Mouse (Mus musculus) testis, adult 2 months (tissue): ENCODE results near the gene Gm17657. TPM values are rescaled to one million over a fixed set of nuclear protein-coding genes. Genes with fewer than 3 reads are reported as not detected.

Experiments used
- H3K27ac ChIP-seq: fragments of 200-500 bp; 2 replicates; pipeline ENCODE4 v1.5.1; 2012; ENCODE audit warnings: low read depth, low read length; ENCODE audit not compliant: control insufficient read depth, insufficient read depth
- H3K27me3 ChIP-seq: fragments of 200-500 bp; 2 replicates; pipeline ENCODE4 v1.6.1; 2012; ENCODE audit warnings: mild to moderate bottlenecking, low read length, moderate library complexity; ENCODE audit not compliant: control insufficient read depth, insufficient read depth
- H3K36me3 ChIP-seq: fragments of 200-500 bp; 2 replicates; pipeline ENCODE4 v1.6.1; 2012; ENCODE audit warnings: mild to moderate bottlenecking, low read length; ENCODE audit not compliant: control insufficient read depth, insufficient read depth
- H3K4me1 ChIP-seq: fragments of 200-500 bp; 2 replicates; pipeline ENCODE4 v1.6.1; 2012; ENCODE audit warnings: low read length; ENCODE audit not compliant: control insufficient read depth, insufficient read depth
- H3K4me3 ChIP-seq: fragments of 200-500 bp; 2 replicates; pipeline ENCODE4 v1.5.1; 2012; ENCODE audit warnings: low read depth, mild to moderate bottlenecking, low read length, moderate library complexity, mixed read lengths; ENCODE audit not compliant: control insufficient read depth
- CTCF ChIP-seq: fragments of 200-500 bp; IDR thresholded peaks from 2 replicates; pipeline ENCODE4 v1.5.1; 2012; ENCODE audit warnings: low read depth, mild to moderate bottlenecking, inconsistent platforms, low read length, moderate library complexity; ENCODE audit not compliant: control insufficient read depth, insufficient read depth, insufficient replicate concordance
- POLR2A ChIP-seq: fragments of 200-500 bp; IDR thresholded peaks from 2 replicates; pipeline ENCODE4 v1.6.1; 2012; ENCODE audit warnings: low read depth, mild to moderate bottlenecking, inconsistent platforms, low read length, moderate library complexity; ENCODE audit not compliant: control insufficient read depth
- polyA plus RNA-seq: library from polyadenylated mRNA; depleted of rRNA; stranded (reverse); fragments of >200 nt; gene quantifications from 2 replicates; pipeline ENCODE4 v1.2.3, GENCODE M21; 2012

Gm17657 gene
- polyA plus RNA-seq, 1 experiment: 21.1 TPM

DNA sequence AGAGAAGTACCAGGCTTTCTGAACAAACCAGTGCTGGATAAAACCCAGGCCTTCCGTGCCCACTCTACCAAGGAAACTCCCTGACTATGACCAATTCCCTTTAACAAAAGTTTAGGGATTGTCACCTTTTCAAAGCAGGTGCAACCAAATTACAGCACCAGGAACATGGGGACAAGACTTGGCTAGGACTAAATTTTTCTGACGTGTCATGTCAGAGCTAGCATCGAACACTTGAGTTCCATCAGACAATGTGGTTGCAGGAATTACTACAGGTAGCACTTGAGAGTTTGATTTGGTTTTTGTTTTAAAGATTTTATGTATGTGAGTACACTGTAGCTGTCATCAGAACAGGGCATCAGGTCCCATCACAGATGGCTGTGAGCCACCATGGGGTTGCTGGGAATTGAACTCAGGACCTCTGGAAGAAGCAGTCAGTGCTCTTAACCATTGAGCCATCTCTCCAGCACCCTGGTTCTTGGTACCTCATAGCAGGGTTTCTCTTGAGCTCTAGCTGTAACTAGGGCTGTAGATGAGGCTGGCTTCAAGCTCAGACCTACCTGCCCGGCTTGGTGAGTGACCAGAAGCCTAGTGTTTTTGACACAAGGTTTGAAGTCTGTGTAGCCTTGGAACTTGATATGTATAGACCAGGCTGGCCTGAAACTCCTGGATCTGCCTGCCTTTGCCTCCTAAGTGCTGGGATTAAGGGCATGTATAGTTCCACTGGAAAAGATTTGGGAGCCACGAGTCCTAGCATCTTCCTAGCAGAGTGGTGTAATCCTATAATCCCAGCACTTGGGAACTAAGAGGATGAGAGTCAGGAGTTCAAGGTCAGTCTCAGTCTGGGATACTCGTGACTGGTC, 53.0 kb downstream of the Gm17657 start:
- Histone ChIP-seq H3K27ac (no peak overlapping the region), H3K27me3 (no peaks in the 10 kb centered on the region), H3K36me3 (no peaks in the 10 kb centered on the region), H3K4me3 (no peak overlapping the region), H3K4me1 (peaks cover 11% of the 10 kb centered on the region)
- TF ChIP-seq POLR2A (no peak), CTCF (no peak)

DNA sequence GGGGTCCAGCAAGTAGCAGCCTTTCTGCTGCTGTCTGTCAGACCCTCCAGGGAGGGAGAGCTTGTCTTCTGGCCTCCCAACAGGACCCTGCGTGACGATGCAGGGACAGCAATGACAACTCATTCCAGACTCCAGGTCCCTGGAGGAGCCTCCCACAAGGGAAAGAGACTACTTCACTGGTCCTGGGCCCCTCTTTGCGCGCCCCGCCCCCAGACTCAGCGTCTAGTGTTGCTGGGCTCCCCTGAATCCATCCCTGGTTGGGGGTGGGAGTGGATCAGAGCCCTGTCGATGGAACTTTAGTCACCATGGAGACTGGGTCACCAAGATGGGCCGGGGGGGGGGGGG, 54.7 kb downstream of the Gm17657 start:
- no peak for TF ChIP-seq CTCF
- no peak for TF ChIP-seq POLR2A
- H3K4me3 ChIP-seq: no peak overlapping the region
- no peaks in the 10 kb centered on the region for H3K36me3 ChIP-seq
- H3K4me1 ChIP-seq: peaks cover 15% of the 10 kb centered on the region
- H3K27ac ChIP-seq: no peak overlapping the region
- H3K27me3 ChIP-seq: no peaks in the 10 kb centered on the region

DNA sequence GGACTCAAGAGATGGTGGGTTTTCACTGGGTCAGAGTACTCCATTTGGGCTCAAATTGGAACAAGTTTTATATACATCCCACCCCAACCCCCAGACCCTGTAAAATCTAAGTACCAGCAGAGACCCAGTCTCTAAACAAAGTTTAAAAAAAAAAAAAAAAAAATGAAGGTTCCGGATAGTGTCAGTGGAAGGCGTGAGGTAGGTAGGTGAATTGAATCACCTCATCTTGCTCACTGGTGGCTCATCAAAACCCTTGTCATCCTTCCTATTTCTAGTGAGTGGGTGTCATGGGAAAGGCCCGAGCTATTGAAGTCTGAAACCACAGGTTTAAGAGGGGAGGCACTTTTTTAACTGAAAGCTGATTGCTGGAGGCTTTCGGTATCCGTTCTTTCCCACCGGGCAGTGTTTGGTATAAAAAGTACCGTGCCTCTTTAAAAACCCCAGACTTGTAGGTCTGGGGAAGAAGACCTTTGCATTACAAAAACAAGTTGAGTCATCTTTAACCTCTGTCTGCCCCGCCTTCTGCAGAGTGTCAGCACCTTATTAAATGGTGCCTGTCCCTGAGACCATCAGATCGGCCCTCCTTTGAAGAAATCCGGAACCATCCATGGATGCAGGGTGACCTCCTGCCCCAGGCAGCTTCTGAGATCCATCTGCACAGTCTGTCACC, 55.2 kb downstream of the Gm17657 start:
- Histone ChIP-seq H3K4me3 (no peak overlapping the region), H3K4me1 (peaks cover 20% of the 10 kb centered on the region), H3K36me3 (no peaks in the 10 kb centered on the region), H3K27me3 (no peaks in the 10 kb centered on the region), H3K27ac (no peak overlapping the region)
- TF ChIP-seq CTCF: no peak
- TF ChIP-seq POLR2A: no peak

DNA sequence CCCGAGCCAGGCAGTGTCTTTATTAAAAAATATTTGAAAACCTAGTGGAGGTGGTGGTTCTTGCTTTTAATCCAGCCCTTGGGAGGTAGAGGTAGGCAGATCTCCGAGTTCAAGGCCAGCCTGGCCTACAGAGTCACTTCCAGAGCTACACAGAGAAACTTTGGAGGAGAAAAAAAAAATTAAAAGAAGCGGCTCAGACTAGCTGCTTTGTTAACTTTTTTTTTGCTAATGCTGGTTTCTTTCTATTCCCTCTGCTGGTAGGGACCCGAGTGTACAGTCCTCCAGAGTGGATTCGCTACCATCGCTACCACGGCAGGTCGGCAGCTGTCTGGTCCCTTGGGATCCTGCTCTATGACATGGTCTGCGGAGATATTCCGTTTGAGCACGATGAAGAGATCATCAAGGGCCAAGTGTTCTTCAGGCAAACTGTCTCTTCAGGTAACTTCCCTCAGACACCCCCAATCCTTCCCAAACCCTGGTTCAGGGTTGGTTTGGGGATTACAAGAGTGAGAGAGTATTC, 55.9 kb downstream of the Gm17657 start:
- no peak overlapping the region for H3K27ac ChIP-seq
- H3K27me3 ChIP-seq: no peaks in the 10 kb centered on the region
- no peaks in the 10 kb centered on the region for H3K36me3 ChIP-seq
- TF ChIP-seq POLR2A: no peak
- no peak for TF ChIP-seq CTCF
- H3K4me1 ChIP-seq: peaks cover 25% of the 10 kb centered on the region
- H3K4me3 ChIP-seq: peak overlapping the region; percentile 9; the same call in 1 of the 2 replicates

DNA sequence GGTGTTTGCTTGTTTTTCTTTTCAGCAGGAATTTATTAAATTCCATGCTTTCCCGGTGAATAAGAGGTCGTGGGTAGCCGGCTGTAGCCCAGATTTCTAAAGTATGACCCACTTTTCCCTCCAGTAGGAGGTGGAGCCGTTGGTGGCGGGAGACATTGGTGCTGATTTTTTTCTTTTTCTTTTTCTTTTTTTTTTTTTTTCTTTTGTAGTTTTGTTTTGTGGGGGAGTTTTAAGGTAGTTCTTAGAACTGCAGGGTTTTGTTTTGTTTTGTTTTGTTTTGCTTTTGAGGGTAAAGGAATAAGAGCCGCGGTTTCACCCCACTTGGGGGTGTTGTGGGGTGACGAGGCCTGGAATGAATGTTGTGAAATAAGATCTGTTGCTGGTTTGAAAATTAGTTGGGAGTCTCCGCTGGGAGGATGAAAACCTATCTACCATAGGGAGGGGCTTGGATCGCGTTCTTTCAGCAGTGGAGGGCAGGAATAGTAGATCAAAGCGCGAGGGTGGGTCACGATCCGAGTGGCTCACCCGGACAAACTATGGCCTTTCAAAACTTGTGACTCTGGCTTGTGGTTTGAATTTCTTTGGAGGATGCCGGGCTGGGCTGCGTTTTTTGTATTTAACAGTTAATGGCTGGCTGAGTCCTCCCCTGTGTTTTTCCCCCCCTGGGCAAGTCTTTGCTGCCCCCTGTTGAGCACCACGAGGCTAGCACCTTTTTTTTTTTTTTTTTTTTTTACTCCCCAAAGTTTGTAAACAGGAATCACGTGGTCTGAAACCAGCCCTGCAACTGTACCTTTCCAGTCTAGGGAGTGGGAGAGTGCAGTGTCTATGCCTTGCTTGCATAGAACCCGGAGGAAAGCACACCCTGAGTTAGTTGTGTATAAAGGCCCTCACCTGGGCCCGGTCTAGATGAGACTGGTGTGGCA, 56.9 kb downstream of the Gm17657 start:
- peak overlapping the region; percentile 59 for H3K27ac ChIP-seq
- H3K36me3 ChIP-seq: no peaks in the 10 kb centered on the region
- TF ChIP-seq POLR2A (no peak), CTCF (peak; percentile 42; the same call in 1 of the 2 replicates)
- peak overlapping the region; percentile 89 for H3K4me3 ChIP-seq
- peaks cover 25% of the 10 kb centered on the region for H3K4me1 ChIP-seq
- H3K27me3 ChIP-seq: no peaks in the 10 kb centered on the region

DNA sequence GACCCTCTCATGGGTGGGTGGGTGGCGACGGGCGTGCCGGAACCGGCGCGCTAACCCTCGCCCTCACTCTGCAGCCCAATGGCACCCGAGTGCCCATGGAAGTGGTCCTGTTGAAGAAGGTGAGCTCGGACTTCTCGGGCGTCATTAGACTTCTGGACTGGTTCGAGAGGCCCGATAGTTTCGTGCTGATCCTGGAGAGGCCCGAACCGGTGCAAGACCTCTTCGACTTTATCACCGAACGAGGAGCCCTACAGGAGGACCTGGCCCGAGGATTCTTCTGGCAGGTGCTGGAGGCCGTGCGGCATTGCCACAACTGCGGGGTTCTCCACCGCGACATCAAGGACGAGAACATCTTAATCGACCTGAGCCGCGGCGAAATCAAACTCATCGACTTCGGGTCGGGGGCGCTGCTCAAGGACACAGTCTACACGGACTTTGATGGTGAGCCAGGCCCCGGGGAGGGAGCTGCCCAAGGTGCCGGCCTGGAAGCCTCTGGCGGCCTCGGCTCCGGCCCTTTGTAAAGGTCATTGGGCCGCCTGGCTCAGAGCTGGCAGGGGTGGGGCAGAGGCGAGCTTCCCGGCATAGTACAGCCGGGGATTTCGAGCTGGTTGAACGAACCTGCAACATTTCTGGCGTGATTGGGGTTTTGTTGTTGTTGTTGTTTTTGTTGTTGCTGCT, 57.7 kb downstream of the Gm17657 start:
- peak overlapping the region; percentile 59 for H3K27ac ChIP-seq
- H3K4me1 ChIP-seq: peaks cover 25% of the 10 kb centered on the region
- TF ChIP-seq POLR2A (no peak), CTCF (no peak)
- peak overlapping the region; percentile 85 for H3K4me3 ChIP-seq
- H3K27me3 ChIP-seq: no peaks in the 10 kb centered on the region
- no peaks in the 10 kb centered on the region for H3K36me3 ChIP-seq
